Mouse (Mus musculus) midbrain, embryonic 16.5 days (tissue): ENCODE data around the gene Mrpl23. TPM values are rescaled to one million over a fixed set of nuclear protein-coding genes. Genes with fewer than 3 reads are reported as not detected.

Source experiments
- ATAC-seq: fragments of 200-750 bp; cut with Nextera tagmentation; 2 replicates; pipeline ENCODE4 v1.8.0; 2017; ENCODE audit warnings: moderate TSS enrichment
- H3K27ac ChIP-seq: fragments of 300-500 bp; sonication (generic); 2 replicates; pipeline ENCODE4 v1.5.1; 2014; ENCODE audit warnings: mild to moderate bottlenecking, low read length, mixed read lengths
- H3K27me3 ChIP-seq: fragments of 300-500 bp; sonication (generic); 2 replicates; pipeline ENCODE4 v1.6.1; 2014; ENCODE audit warnings: low read depth, low read length, mixed read lengths; ENCODE audit not compliant: control insufficient read depth, insufficient read depth
- H3K36me3 ChIP-seq: fragments of 300-500 bp; sonication (generic); 2 replicates; pipeline ENCODE4 v1.6.1; 2014; ENCODE audit warnings: mild to moderate bottlenecking, low read length, moderate library complexity, mixed read lengths; ENCODE audit not compliant: control insufficient read depth, insufficient read depth
- H3K4me1 ChIP-seq: fragments of 300-500 bp; sonication (generic); 2 replicates; pipeline ENCODE4 v1.6.1; 2014; ENCODE audit warnings: mild to moderate bottlenecking, low read length, mixed read lengths; ENCODE audit not compliant: control insufficient read depth, insufficient read depth
- H3K4me2 ChIP-seq: fragments of 300-500 bp; sonication (generic); 2 replicates; pipeline ENCODE4 v1.6.1; 2014; ENCODE audit warnings: mild to moderate bottlenecking, low read length, mixed read lengths
- H3K4me3 ChIP-seq: fragments of 300-500 bp; sonication (generic); 2 replicates; pipeline ENCODE4 v1.5.1; 2014; ENCODE audit warnings: low read depth, mild to moderate bottlenecking, low read length, moderate library complexity, mixed read lengths
- H3K9ac ChIP-seq: fragments of 300-500 bp; sonication (generic); 2 replicates; pipeline ENCODE4 v1.6.1; 2014; ENCODE audit warnings: low read depth, low read length, mixed read lengths
- H3K9me3 ChIP-seq: fragments of 300-500 bp; sonication (generic); replicated peaks from 2 replicates; pipeline ENCODE4 v1.6.1; 2014; ENCODE audit warnings: mild to moderate bottlenecking, low read length, mixed read lengths; ENCODE audit not compliant: control insufficient read depth, poor library complexity, severe bottlenecking
- WGBS: fragments of 180-500 bp; shearing (Covaris S2); extraction: QIAGEN DNeasy Blood & Tissue Kit; methylation state at CpG from one replicate; pipeline ENCODE4 v1.1.7; 2014; 5-methylcytosine and 5-hydroxymethylcytosine counted together
- microRNA counts: library from miRNA; unstranded; fragments of <30 nt; microRNA quantifications from one replicate; lab custom pipeline; 2016
- microRNA-seq: library from miRNA; unstranded; fragments of <30 nt; microRNA quantifications from one replicate; pipeline ENCODE4, GENCODE M21; 2017
- polyA plus RNA-seq: library from polyadenylated mRNA; unstranded; fragments of >200 nt; fragmentation: Nextera tagmentation; extraction: Ambion mirVana; gene quantifications from 2 replicates; pipeline ENCODE4 v1.2.1, GENCODE M21; 2015

The Mrpl23 gene
- polyA plus RNA-seq, 1 experiment from 2014 or later, result 18.6 TPM

DNA sequence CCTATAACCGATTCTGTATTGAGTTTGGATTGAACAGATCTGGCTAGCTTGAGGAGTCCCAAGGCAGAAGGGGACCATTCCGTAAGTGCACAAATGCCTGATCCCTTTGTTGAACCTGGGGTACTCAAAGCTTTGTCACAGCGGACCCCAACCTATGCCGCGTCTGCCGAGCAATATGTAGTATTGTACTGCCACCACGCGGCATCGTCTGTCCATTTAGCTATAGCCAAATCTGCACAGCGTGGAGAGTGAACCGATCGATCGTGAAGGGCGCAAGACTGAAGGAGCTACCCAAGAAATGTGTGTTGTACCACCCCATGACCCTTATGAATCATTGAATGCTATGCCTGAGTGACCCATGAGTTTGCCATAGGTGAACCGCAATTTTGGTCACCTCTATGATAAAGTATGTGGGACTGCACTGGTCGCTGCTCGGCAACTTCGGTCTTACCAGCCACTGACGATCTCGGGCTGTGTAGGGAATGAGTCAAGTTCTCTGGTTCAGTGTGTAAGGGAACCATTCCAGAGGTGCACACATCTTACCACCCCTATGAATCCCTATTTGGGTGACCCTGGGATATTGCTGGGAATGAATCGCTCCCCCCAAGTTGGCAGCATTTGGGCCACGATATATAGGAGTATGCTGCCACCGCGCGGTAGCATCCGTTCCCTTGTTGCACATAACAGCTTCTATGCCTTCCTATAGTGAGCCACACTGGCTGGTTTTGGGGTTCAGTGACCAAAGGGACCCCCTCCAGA is 47.8 kb downstream of the Mrpl23 start:
- H3K9me3 ChIP-seq, result no peaks in the 10 kb centered on the region; the same call in 1 of the 2 replicates
- no peak overlapping the region; the same call in 1 of the 2 replicates for H3K9ac ChIP-seq
- H3K4me2 ChIP-seq, result peak overlapping the region; percentile 71
- no peaks in the 10 kb centered on the region for H3K27me3 ChIP-seq
- peak; percentile 81 for ATAC-seq
- WGBS, result 44% methylated on average over 26 of the region's 26 CpGs
- no peak overlapping the region for H3K27ac ChIP-seq
- H3K36me3 ChIP-seq, result no peaks in the 10 kb centered on the region
- H3K4me3 ChIP-seq, result peak overlapping the region; percentile 35
- no peaks in the 10 kb centered on the region for H3K4me1 ChIP-seq

GRCm38 (mm10) chr7:142581186-142581585 is 48.7 kb downstream of the Mrpl23 start:
- Histone ChIP-seq H3K9ac (no peak overlapping the region), H3K9me3 (no peaks in the 10 kb centered on the region; the same call in 1 of the 2 replicates), H3K36me3 (no peaks in the 10 kb centered on the region), H3K4me3 (no peak overlapping the region), H3K4me2 (peak overlapping the region; percentile 51; the same call in 1 of the 2 replicates), H3K4me1 (no peaks in the 10 kb centered on the region), H3K27me3 (no peaks in the 10 kb centered on the region), H3K27ac (no peak overlapping the region)
- ATAC-seq, result no peak
- 46% methylated on average over 7 of the region's 7 CpGs for WGBS

GRCm38 (mm10) chr7:142581656-142582228 is 49.3 kb downstream of the Mrpl23 start:
- Histone ChIP-seq H3K9me3 (no peaks in the 10 kb centered on the region; the same call in 1 of the 2 replicates), H3K27ac (no peak overlapping the region), H3K4me1 (no peaks in the 10 kb centered on the region), H3K4me3 (peak overlapping the region; percentile 22), H3K36me3 (no peaks in the 10 kb centered on the region), H3K9ac (0 out of 2 replicates have a peak overlapping the region, but pooled peaks have one; percentile 8), H3K27me3 (no peaks in the 10 kb centered on the region), H3K4me2 (peak overlapping the region; percentile 51)
- ATAC-seq, result 0 out of 2 replicates have a peak, but pooled peaks have one; percentile 34
- WGBS, result 51% methylated on average over 20 of the region's 20 CpGs

GRCm38 (mm10) chr7:142584882-142585281 is 52.4 kb downstream of the Mrpl23 start:
- H3K4me2 ChIP-seq, result no peak overlapping the region

GRCm38 (mm10) chr7:142585890-142586289 is 53.4 kb downstream of the Mrpl23 start:
- Histone ChIP-seq H3K27me3 (no peaks in the 10 kb centered on the region), H3K4me1 (no peaks in the 10 kb centered on the region), H3K36me3 (no peaks in the 10 kb centered on the region), H3K4me3 (no peak overlapping the region), H3K9ac (no peak overlapping the region), H3K27ac (no peak overlapping the region), H3K9me3 (no peaks in the 10 kb centered on the region), H3K4me2 (no peak overlapping the region)
- no peak for ATAC-seq
- WGBS, result 90% methylated on average over 3 of the region's 3 CpGs

More at GRCm38 (mm10) chr7:142584882-142585281, 52.4 kb downstream of the Mrpl23 start:
- Histone ChIP-seq H3K9me3 (no peaks in the 10 kb centered on the region; the same call in 1 of the 2 replicates), H3K27ac (no peak overlapping the region), H3K9ac (no peak overlapping the region), H3K27me3 (no peaks in the 10 kb centered on the region), H3K4me3 (no peak overlapping the region), H3K36me3 (no peaks in the 10 kb centered on the region), H3K4me1 (no peaks in the 10 kb centered on the region)
- WGBS, result 62% methylated on average over 1 of the region's 1 CpGs
- no peak for ATAC-seq

GRCm38 (mm10) chr7:142588282-142588941 is 55.9 kb downstream of the Mrpl23 start:
- no peaks in the 10 kb centered on the region for H3K4me1 ChIP-seq
- H3K27me3 ChIP-seq, result no peaks in the 10 kb centered on the region
- no peak overlapping the region for H3K4me2 ChIP-seq
- no peak for ATAC-seq
- H3K36me3 ChIP-seq, result no peaks in the 10 kb centered on the region
- no peaks in the 10 kb centered on the region for H3K9me3 ChIP-seq
- H3K4me3 ChIP-seq, result no peak overlapping the region
- 71% methylated on average over 9 of the region's 9 CpGs for WGBS
- no peak overlapping the region for H3K27ac ChIP-seq
- no peak overlapping the region for H3K9ac ChIP-seq

MicroRNA genes within 50 kb of the gene (microRNA counts, 519-probe panel; counts per million panel counts)
- 386 counts per million, percentile 18 among the panel's probes with 10 or more counts for microRNA mmu-miR-675-3p (lab: Ali Mortazavi, UCI)
- 386 counts per million, percentile 18 among the panel's probes with 10 or more counts for microRNA mmu-miR-675-5p (lab: Ali Mortazavi, UCI)

Small RNA genes lying within 50 kb of the gene (microRNA-seq; reads per million reads assigned to microRNA genes)
- gene Mir675, result 6.2 reads per million, percentile 26 among the genes with 10 or more reads in this experiment

Other genes with a start within 250 kb of the Mrpl23 start
- gene Krtap5-1, start 235.6 kb upstream of the Mrpl23 start, polyA plus RNA-seq, result not detected in 2 replicates
- not detected in 2 replicates for gene Krtap5-4, start 229.1 kb upstream of the Mrpl23 start, polyA plus RNA-seq
- 11.3 and 14.1 TPM in 2 replicates for gene Ifitm10, start 158.9 kb upstream of the Mrpl23 start, polyA plus RNA-seq
- gene Gm49369, start 150.0 kb upstream of the Mrpl23 start, polyA plus RNA-seq, result 2.5 and 3.4 TPM in 2 replicates
- gene Ctsd, start 144.6 kb upstream of the Mrpl23 start, polyA plus RNA-seq, result 243 and 289 TPM in 2 replicates
- not detected in 2 replicates for gene Syt8, start 97.8 kb upstream of the Mrpl23 start, polyA plus RNA-seq
- 0.51 and 0.78 TPM in 2 replicates for gene Tnni2, start 90.9 kb upstream of the Mrpl23 start, polyA plus RNA-seq
- gene Lsp1, start 71.9 kb upstream of the Mrpl23 start, polyA plus RNA-seq, result 4.8 and 5.1 TPM in 2 replicates
- 0.91 and 1.6 TPM in 2 replicates for gene Tnnt3, start 33.9 kb upstream of the Mrpl23 start, polyA plus RNA-seq
- gene Igf2, start 134.1 kb downstream of the Mrpl23 start, polyA plus RNA-seq, result 88.2 and 90.7 TPM in 2 replicates
- not detected in 2 replicates for gene Gm49394, start 137.3 kb downstream of the Mrpl23 start, polyA plus RNA-seq
- 0.53 and 1.4 TPM in 2 replicates for gene Ins2, start 210.7 kb downstream of the Mrpl23 start, polyA plus RNA-seq